Mouse (Mus musculus) heart, postnatal 14 days (tissue): ENCODE measurements around the gene Senp5. TPM values are rescaled to one million over a fixed set of nuclear protein-coding genes. Genes with fewer than 3 reads are reported as not detected.
A peak's percentile ranks its signal among the peaks of the same experiment; 100 is the strongest.

ENCODE experiments used
- DNase-seq, 2 experiments: peaks; one replicate each; pipeline ENCODE4 v3.0.0; 2021 to 2022
- intact Hi-C: fragments of 180-260 bp; cut with DNase I; formaldehyde crosslinking; loops from one replicate; pipeline ENCODE4 v1.15.1; 2025
- total RNA-seq, 2 experiments: library from RNA; stranded (reverse); gene quantifications; 2 replicates each; pipeline ENCODE4 v1.2.3; 2021

Gene Senp5
- total RNA-seq, 2 experiments from 2014 or later: 14.3 to 17.1 TPM

- intact Hi-C loops: loop anchor here (5.0 kb wide), 2 partner anchors 58 to 303 kb away; partner anchors contain the start of genes Fbxo45, Senp5 and Wdr53
- DNase-seq: no peak
Measured at GRCm38 (mm10) chr16:31944698-31945255, 58.3 kb downstream of the Senp5 start.

GRCm38 (mm10) chr16:31943980-31944379 lies 59.1 kb downstream of the Senp5 start:
- peak; percentile 76 to 83 for DNase-seq
- intact Hi-C loops: no loop called here

- DNase-seq: no peak
- intact Hi-C loops: no loop called here
Measured at GRCm38 (mm10) chr16:31940586-31940985, 62.5 kb downstream of the Senp5 start.

- no peak for DNase-seq
- intact Hi-C loops: no loop called here
Measured at GRCm38 (mm10) chr16:31938856-31939255, 64.2 kb downstream of the Senp5 start.

- intact Hi-C loops: no loop called here
Measured at GRCm38 (mm10) chr16:31936568-31936967, 66.5 kb downstream of the Senp5 start.

GRCm38 (mm10) chr16:31935091-31935979 lies 67.8 kb downstream of the Senp5 start:
- intact Hi-C loops: no loop called here
- DNase-seq: no peak

More at GRCm38 (mm10) chr16:31936568-31936967, 66.5 kb downstream of the Senp5 start:
- DNase-seq: no peak

GRCm38 (mm10) chr16:31934550-31935010 lies 68.5 kb downstream of the Senp5 start:
- DNase-seq: no peak
- intact Hi-C loops: no loop called here

GRCm38 (mm10) chr16:31933751-31934549 lies 69.1 kb downstream of the Senp5 start, which contains the start of gene Pigz:
TSS of gene Pigz (plus strand) at chr16:31933851.
- DNase-seq: peak; percentile 68 to 72
- intact Hi-C loops: no loop called here

- peak; percentile 89 to 93 for DNase-seq
- intact Hi-C loops: no loop called here
Measured at GRCm38 (mm10) chr16:31932840-31933697, 70.0 kb downstream of the Senp5 start.

- intact Hi-C loops: no loop called here
- no peak for DNase-seq
Measured at GRCm38 (mm10) chr16:31932255-31932654, 70.8 kb downstream of the Senp5 start.

GRCm38 (mm10) chr16:31931330-31931729 lies 71.8 kb downstream of the Senp5 start:
- intact Hi-C loops: no loop called here
- no peak for DNase-seq

- intact Hi-C loops: no loop called here
- no peak for DNase-seq
Measured at GRCm38 (mm10) chr16:31927412-31927811, 75.7 kb downstream of the Senp5 start.

- no peak for DNase-seq
- intact Hi-C loops: no loop called here
Measured at GRCm38 (mm10) chr16:31926547-31927182, 76.4 kb downstream of the Senp5 start.

- intact Hi-C loops: no loop called here
- DNase-seq: no peak
Measured at GRCm38 (mm10) chr16:31926091-31926490, 77.0 kb downstream of the Senp5 start.

- DNase-seq: no peak
- intact Hi-C loops: no loop called here
Measured at GRCm38 (mm10) chr16:31924368-31924767, 78.7 kb downstream of the Senp5 start.

GRCm38 (mm10) chr16:31918248-31918724 lies 84.8 kb downstream of the Senp5 start:
- intact Hi-C loops: loop anchor here (1.0 to 5.0 kb wide), 3 partner anchors 40 to 459 kb away; partner anchors contain the start of gene Meltf
- peak; percentile 70 to 85 for DNase-seq

- intact Hi-C loops: loop anchor here (1.0 to 5.0 kb wide), 3 partner anchors 39 to 459 kb away; partner anchors contain the start of gene Meltf
- no peak for DNase-seq
Measured at GRCm38 (mm10) chr16:31917776-31918175, 85.3 kb downstream of the Senp5 start.

GRCm38 (mm10) chr16:31910281-31910847 lies 92.7 kb downstream of the Senp5 start:
- intact Hi-C loops: no loop called here
- no peak for DNase-seq
